Mouse (Mus musculus): ENCODE data around the gene Tmsb10. TPM values are rescaled to one million over a fixed set of nuclear protein-coding genes. Genes with fewer than 3 reads are reported as not detected.

Gene Tmsb10
- total RNA-seq, 2 experiments from 2014 or later: 485 to 609 TPM

DNA sequence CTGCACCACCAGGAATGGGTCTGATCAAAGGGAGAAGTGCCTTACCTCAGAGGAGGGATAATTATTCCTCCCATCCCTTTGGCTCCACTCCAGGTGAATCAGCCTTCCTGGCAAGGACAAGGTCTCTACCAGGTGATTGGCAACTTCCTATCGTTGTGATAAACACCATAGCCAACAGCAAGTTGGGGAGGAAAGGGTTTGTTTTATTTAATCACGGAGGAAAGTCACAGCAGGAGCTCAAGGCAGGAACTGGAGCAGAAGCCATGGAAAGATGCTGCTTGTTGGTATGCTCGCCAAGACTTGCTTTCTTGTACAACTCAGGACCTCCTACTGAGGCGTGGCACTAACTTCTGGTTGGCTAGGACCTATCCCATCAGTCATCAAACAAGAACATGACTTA, 47.3 kb downstream of the Tmsb10 start:
- no peak for DNase-seq

Other genes with a start within 250 kb of the Tmsb10 start
- 10 to 100 TPM; 13.7 to 16.4 TPM for gene Tcf7l1, start 169.5 kb downstream of the Tmsb10 start, total RNA-seq (2021)
- gene Kcmf1, start 58.8 kb downstream of the Tmsb10 start, total RNA-seq (2021): 10 to 100 TPM; 84.0 to 87.2 TPM